Mouse (Mus musculus) heart, embryonic 13.5 days (tissue): Measurements from ENCODE around the gene Zfp108. TPM values are rescaled to one million over a fixed set of nuclear protein-coding genes. Genes with fewer than 3 reads are reported as not detected.

Source experiments
- ATAC-seq: fragments of 200-750 bp; cut with Nextera tagmentation; 2 replicates; pipeline ENCODE4 v1.8.0; 2017; ENCODE audit warnings: moderate TSS enrichment; ENCODE audit not compliant: insufficient number of reproducible peaks, low FRiP score, low TSS enrichment; ENCODE audit errors: extremely low read depth
- H3K27ac ChIP-seq: fragments of 300-500 bp; sonication (generic); replicated peaks from 2 replicates; pipeline ENCODE4 v1.5.1; 2015; ENCODE audit warnings: moderate library complexity, mild to moderate bottlenecking, inconsistent platforms
- H3K27me3 ChIP-seq: fragments of 300-500 bp; sonication (generic); replicated peaks from 2 replicates; pipeline ENCODE4 v1.6.1; 2015; ENCODE audit warnings: mild to moderate bottlenecking, inconsistent platforms
- H3K36me3 ChIP-seq: fragments of 300-500 bp; sonication (generic); 2 replicates; pipeline ENCODE4 v1.6.1; 2015; ENCODE audit warnings: mild to moderate bottlenecking, inconsistent platforms
- H3K4me1 ChIP-seq: fragments of 300-500 bp; sonication (generic); 2 replicates; pipeline ENCODE4 v1.6.1; 2015; ENCODE audit warnings: inconsistent platforms
- H3K4me2 ChIP-seq: fragments of 300-500 bp; sonication (generic); 2 replicates; pipeline ENCODE4 v1.6.1; 2015; ENCODE audit warnings: inconsistent platforms, mild to moderate bottlenecking, moderate library complexity
- H3K4me3 ChIP-seq: fragments of 300-500 bp; sonication (generic); 2 replicates; pipeline ENCODE4 v1.5.1; 2015; ENCODE audit warnings: moderate library complexity, mild to moderate bottlenecking, inconsistent platforms
- H3K9ac ChIP-seq: fragments of 300-500 bp; sonication (generic); 2 replicates; pipeline ENCODE4 v1.6.1; 2015; ENCODE audit warnings: inconsistent platforms, mild to moderate bottlenecking, moderate library complexity
- H3K9me3 ChIP-seq: fragments of 300-500 bp; sonication (generic); 2 replicates; pipeline ENCODE4 v1.6.1; 2016; ENCODE audit warnings: inconsistent platforms
- WGBS: fragments of 180-500 bp; shearing (Covaris S2); methylation state at CpG from one replicate; pipeline ENCODE4 v1.1.7; 2015; ENCODE audit warnings: mixed read lengths; 5-methylcytosine and 5-hydroxymethylcytosine counted together
- polyA plus RNA-seq: library from polyadenylated mRNA; unstranded; fragments of >200 nt; fragmentation: Nextera tagmentation; extraction: Ambion mirVana; gene quantifications from 2 replicates; pipeline ENCODE4 v1.2.1, GENCODE M21; 2015

Gene Zfp108
- polyA plus RNA-seq, 1 experiment from 2014 or later, result 2.3 TPM

DNA sequence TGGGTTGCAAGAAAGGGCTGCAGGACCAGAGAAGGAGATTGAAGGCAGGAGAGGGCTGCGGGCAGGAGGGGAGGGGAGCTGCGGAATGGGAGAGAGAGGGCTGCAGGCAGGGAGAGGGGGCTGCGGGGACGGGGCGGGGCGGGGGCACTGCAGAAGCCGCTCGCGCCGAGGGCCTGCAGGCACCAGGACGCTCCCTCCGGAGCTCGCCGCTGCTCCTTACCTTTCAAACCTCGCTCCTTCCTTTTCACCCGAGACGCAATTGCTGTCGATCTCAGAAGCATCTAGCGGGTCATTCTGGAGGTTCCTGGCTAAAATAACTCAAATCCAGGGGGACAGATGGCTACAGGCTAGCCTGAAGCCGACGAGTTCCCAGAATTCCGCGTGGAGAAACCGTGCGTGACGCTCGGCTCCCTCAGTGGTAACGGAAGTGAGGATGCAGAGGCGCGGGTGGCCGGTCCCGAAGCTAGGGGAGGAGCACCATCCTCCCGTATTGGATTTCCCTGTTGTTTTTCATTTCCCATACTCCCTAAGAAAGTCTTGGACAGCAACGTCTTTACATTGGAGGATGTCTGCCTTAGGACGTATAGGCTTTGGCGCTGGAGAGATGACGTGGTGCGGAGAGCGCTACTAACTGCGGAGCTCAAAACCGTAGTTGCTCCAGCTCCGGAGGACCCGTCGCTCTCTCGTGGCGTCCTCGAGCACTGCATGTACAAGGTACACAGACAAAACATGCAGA is 44.5 kb downstream of the Zfp108 start:
- Histone ChIP-seq H3K4me1 (peaks cover 21% of the 10 kb centered on the region), H3K27ac (peak overlapping the region; percentile 84), H3K4me2 (peak overlapping the region; percentile 94), H3K9ac (peak overlapping the region; percentile 91), H3K27me3 (no peaks in the 10 kb centered on the region), H3K36me3 (peaks cover 57% of the 10 kb centered on the region), H3K9me3 (no peaks in the 10 kb centered on the region), H3K4me3 (peak overlapping the region; percentile 82)
- WGBS, result under 1% methylated on average over 40 of the region's 47 CpGs
- ATAC-seq, result peak; percentile 72

DNA sequence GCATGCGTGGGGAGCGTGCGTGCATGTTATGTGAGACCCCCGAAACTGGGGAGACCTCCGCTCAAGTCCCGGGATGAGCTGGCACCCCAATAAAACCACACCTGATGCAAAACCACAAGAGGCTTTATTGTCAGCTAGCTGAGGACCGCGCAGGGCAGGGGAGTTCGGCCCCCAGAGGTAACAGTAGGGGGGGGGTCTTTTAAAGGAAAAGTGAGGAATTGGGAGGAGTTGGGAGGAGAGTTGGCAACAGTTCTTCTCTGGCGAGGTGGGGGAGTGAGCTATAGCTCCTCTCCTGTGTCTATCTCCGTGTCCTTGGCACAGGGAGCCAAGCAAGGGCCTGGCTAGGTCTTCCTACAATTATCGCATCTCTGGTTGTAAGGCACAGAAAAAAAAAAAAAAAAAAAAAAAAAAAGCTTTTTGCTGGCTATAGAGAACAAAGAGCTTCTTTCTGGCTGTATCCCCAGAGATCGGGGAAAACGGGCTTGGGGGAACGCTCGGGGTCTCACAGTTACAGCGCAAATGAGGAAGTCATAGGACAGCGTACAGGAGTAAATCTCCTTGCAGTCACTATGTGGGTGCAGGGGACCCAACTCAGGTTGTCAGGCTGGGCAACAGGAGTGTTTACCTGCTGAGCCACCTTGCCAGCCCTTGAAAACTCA is 45.4 kb downstream of the Zfp108 start:
- H3K4me2 ChIP-seq, result peak overlapping the region; percentile 94
- peak overlapping the region; percentile 82 for H3K4me3 ChIP-seq
- peak overlapping the region; percentile 91 for H3K9ac ChIP-seq
- peak overlapping the region; percentile 84 for H3K27ac ChIP-seq
- 2% methylated on average over 18 of the region's 18 CpGs for WGBS
- H3K27me3 ChIP-seq, result no peaks in the 10 kb centered on the region
- no peak for ATAC-seq
- H3K4me1 ChIP-seq, result peaks cover 21% of the 10 kb centered on the region
- H3K36me3 ChIP-seq, result peaks cover 53% of the 10 kb centered on the region
- H3K9me3 ChIP-seq, result no peaks in the 10 kb centered on the region

DNA sequence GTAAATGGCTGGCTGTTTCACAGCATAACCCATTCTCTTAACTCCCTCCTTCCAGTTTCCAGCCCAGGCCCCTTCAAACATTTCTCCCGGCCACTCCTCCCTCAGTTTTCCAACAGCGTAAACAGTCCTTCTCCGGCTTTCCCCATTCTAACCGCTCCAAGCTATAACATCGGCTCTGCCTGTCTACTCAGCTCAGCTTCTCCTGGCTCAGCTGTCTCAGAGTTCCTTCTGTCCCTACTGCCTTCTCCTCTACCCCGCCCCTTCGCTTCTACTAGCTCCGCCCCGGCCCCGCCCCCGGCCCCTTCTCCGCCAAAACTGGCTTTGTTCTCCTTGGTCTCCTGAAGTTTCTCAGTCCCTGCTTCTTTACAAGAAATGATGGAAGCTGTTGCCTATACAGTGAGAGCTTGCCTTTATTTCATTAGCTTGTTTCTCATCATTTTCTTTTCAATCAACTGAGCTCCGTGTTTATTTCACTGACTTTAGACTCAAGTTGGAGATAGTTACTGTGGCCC is 46.2 kb downstream of the Zfp108 start, which contains the start of gene Zfp61:
Gene Zfp61 (minus strand): TSS at position 462 of the 512 bp plus-strand sequence.
- 2% methylated on average over 13 of the region's 13 CpGs for WGBS
- Histone ChIP-seq H3K4me3 (peak within 1 kb of the TSS; percentile 82), H3K4me2 (peak within 1 kb of the TSS; percentile 94), H3K4me1 (peaks cover 21% of the 10 kb centered on the region), H3K27me3 (no peaks in the 10 kb centered on the region), H3K36me3 (peaks cover 44% of the 10 kb centered on the region), H3K9ac (peak within 1 kb of the TSS; percentile 91), H3K27ac (peak within 1 kb of the TSS; percentile 84; the same call in 1 of the 2 replicates), H3K9me3 (no peaks in the 10 kb centered on the region)
- peak; percentile 57 for ATAC-seq

Other genes starting within 250 kb of the Zfp108 start
- gene Vmn1r183, start 201.5 kb upstream of the Zfp108 start, polyA plus RNA-seq, result not detected in 2 replicates
- 13.0 and 14.9 TPM in 2 replicates for gene Zfp180, start 172.9 kb upstream of the Zfp108 start, polyA plus RNA-seq
- gene Zfp112, start 142.5 kb upstream of the Zfp108 start, polyA plus RNA-seq, result 4.5 and 5.4 TPM in 2 replicates
- 5.9 and 9.1 TPM in 2 replicates for gene Zfp235, start 120.6 kb upstream of the Zfp108 start, polyA plus RNA-seq
- 3.1 and 3.2 TPM in 2 replicates for gene Zfp114, start 79.7 kb upstream of the Zfp108 start, polyA plus RNA-seq
- 5.8 and 6.8 TPM in 2 replicates for gene Zfp111, start 43.4 kb upstream of the Zfp108 start, polyA plus RNA-seq
- 3.0 and 3.1 TPM in 2 replicates for gene Zfp109, start 17.2 kb upstream of the Zfp108 start, polyA plus RNA-seq
- 4.6 and 4.8 TPM in 2 replicates for gene Zfp93, start 15.6 kb downstream of the Zfp108 start, polyA plus RNA-seq
- gene Zfp61, start 46.4 kb downstream of the Zfp108 start, polyA plus RNA-seq, result 14.5 and 18.7 TPM in 2 replicates
- gene Zfp94, start 61.9 kb downstream of the Zfp108 start, polyA plus RNA-seq, result 4.5 and 4.6 TPM in 2 replicates
- not detected in 2 replicates for gene Tescl, start 79.1 kb downstream of the Zfp108 start, polyA plus RNA-seq
- not detected in 2 replicates for gene Lypd5, start 94.4 kb downstream of the Zfp108 start, polyA plus RNA-seq
- gene Kcnn4, start 115.5 kb downstream of the Zfp108 start, polyA plus RNA-seq, result 2.9 and 5.3 TPM in 2 replicates
- gene Smg9, start 144.8 kb downstream of the Zfp108 start, polyA plus RNA-seq, result 18.1 and 19.3 TPM in 2 replicates
- not detected in 2 replicates for gene Irgc1, start 197.5 kb downstream of the Zfp108 start, polyA plus RNA-seq
- gene Plaur, start 207.7 kb downstream of the Zfp108 start, polyA plus RNA-seq, result 8.3 and 9.8 TPM in 2 replicates
- gene Cadm4, start 227.2 kb downstream of the Zfp108 start, polyA plus RNA-seq, result 0.60 and 0.80 TPM in 2 replicates